Mouse (Mus musculus): ENCODE measurements at regions not wholly inside any gene's neighbourhood (a gene's known extent, or its start where the extent isn't known, plus 50 kb on each side); places are given as distances from the start of the nearest gene placed in this dataset.

GRCm38 (mm10) chr5:67551668-67552390 lies 55.9 kb upstream of the Shisa3 start:
- Histone ChIP-seq H3K36me3 (replicated peaks; ENCODE audit: control insufficient read depth, insufficient read depth, low read depth, low read length) (no peaks in the 10 kb centered on the region), H3K9me3 (replicated peaks; ENCODE audit: control insufficient read depth, low read length) (no peaks in the 10 kb centered on the region), H3K9ac (replicated peaks; ENCODE audit: low read length) (no peak overlapping the region), H3K27me3 (ENCODE audit: control insufficient read depth, insufficient read depth, low read length) (no peaks in the 10 kb centered on the region), H3K4me1 (ENCODE audit: control insufficient read depth, insufficient read depth, low read length) (no peaks in the 10 kb centered on the region), H3K4me2 (ENCODE audit: low read depth, low read length) (no peak overlapping the region), H3K4me3 (ENCODE audit: low read depth, low read length) (no peak overlapping the region), H3K27ac (replicated peaks; ENCODE audit: low read depth, low read length) (no peak overlapping the region)
- ATAC-seq (replicated peaks; ENCODE audit: insufficient number of reproducible peaks, low FRiP score, low TSS enrichment, low read depth) (no peak), DNase-seq (ENCODE audit: low spot score) (no peak)
- WGBS: 80% methylated on average over 6 of the region's 6 CpGs

DNA sequence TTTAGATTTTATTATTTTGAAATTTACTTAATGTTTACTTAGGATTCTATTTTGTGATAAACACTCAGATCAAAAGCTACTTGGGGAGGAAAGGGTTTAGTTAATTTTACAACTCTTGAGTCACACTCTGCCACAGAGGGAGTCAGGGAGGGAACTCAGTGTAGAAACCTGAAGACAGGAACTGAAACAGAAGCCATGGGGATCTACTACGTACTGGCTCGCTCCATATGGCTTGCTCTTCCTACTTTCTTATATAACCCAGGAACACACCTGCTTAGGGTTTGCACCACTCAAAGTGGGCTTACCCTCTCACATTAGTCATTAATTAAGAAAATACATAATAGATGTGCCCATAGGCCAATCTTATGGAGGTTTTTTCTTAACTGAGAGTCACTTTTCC lies 54.8 kb upstream of the Shisa3 start:
- Histone ChIP-seq H3K4me2 (ENCODE audit: low read depth, low read length) (no peak overlapping the region), H3K9me3 (replicated peaks; ENCODE audit: control insufficient read depth, low read length) (no peaks in the 10 kb centered on the region), H3K9ac (replicated peaks; ENCODE audit: low read length) (no peak overlapping the region), H3K36me3 (replicated peaks; ENCODE audit: control insufficient read depth, insufficient read depth, low read depth, low read length) (no peaks in the 10 kb centered on the region), H3K27me3 (ENCODE audit: control insufficient read depth, insufficient read depth, low read length) (no peaks in the 10 kb centered on the region), H3K27ac (replicated peaks; ENCODE audit: low read depth, low read length) (no peak overlapping the region), H3K4me3 (ENCODE audit: low read depth, low read length) (no peak overlapping the region), H3K4me1 (ENCODE audit: control insufficient read depth, insufficient read depth, low read length) (no peaks in the 10 kb centered on the region)
- DNase-seq (ENCODE audit: low spot score) (no peak), ATAC-seq (replicated peaks; ENCODE audit: insufficient number of reproducible peaks, low FRiP score, low TSS enrichment, low read depth) (no peak)
- 87% methylated on average over 2 of the region's 2 CpGs for WGBS

All from embryonic facial prominence, embryonic 11.5 days (tissue).